Mouse (Mus musculus): ENCODE data around the gene Orai2.

DNA sequence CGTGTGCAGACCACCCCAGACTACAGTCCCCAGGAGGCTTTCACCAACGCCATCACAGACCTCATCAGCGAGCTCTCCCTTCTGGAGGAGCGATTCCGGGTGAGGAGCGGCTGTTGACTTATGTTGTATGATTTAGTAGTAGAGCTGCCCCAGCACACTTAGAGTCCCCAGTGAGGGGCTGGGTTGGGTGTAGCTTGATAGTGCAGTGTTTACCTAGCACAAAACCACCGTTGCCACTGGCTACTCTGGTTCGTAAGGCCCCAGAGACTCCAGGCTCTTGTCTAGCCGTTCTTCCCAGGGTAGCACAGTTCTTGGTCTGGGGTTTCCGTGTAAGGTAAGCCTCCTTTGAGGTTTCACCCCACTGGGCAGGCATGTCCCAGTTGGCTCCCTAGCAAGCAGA lies 48.3 kb downstream of the Orai2 start:
- TF ChIP-seq GATA1 (IDR thresholded peaks at IDR 0.05; ENCODE audit: low read length) (no peak), TAL1 (IDR thresholded peaks at IDR 0.05; ENCODE audit: low read length) (no peak)

Data from erythroblast, embryonic 14.5 days (primary cell).